Mouse (Mus musculus) midbrain, embryonic 14.5 days (tissue): ENCODE results near the gene Snx21. TPM values are rescaled to one million over a fixed set of nuclear protein-coding genes. Genes with fewer than 3 reads are reported as not detected.
A peak's percentile ranks its signal among the peaks of the same experiment; 100 is the strongest.

Experiments
- ATAC-seq: fragments of 200-750 bp; cut with Nextera tagmentation; 2 replicates; pipeline ENCODE4 v1.8.0; 2017; ENCODE audit warnings: moderate number of reproducible peaks, moderate library complexity; ENCODE audit not compliant: low FRiP score, low TSS enrichment
- DNase-seq: peaks from one replicate; pipeline ENCODE4 v3.0.0-alpha.2; 2015
- H3K27ac ChIP-seq: fragments of 300-500 bp; sonication (generic); replicated peaks from 2 replicates; pipeline ENCODE4 v1.5.1; 2014; ENCODE audit warnings: mild to moderate bottlenecking, low read depth, low read length, moderate library complexity
- H3K27me3 ChIP-seq: fragments of 300-500 bp; sonication (generic); 2 replicates; pipeline ENCODE4 v1.6.1; 2014; ENCODE audit warnings: low read length, control low read depth, mixed read lengths; ENCODE audit not compliant: control insufficient read depth, insufficient read depth
- H3K36me3 ChIP-seq: fragments of 300-500 bp; sonication (generic); 2 replicates; pipeline ENCODE4 v1.6.1; 2014; ENCODE audit warnings: low read length, control low read depth; ENCODE audit not compliant: control insufficient read depth, insufficient read depth
- H3K4me1 ChIP-seq: fragments of 300-500 bp; sonication (generic); 2 replicates; pipeline ENCODE4 v1.6.1; 2014; ENCODE audit warnings: mild to moderate bottlenecking, antibody characterized with exemption, low read length, control low read depth; ENCODE audit not compliant: control insufficient read depth, insufficient read depth
- H3K4me2 ChIP-seq: fragments of 300-500 bp; sonication (generic); 2 replicates; pipeline ENCODE4 v1.6.1; 2014; ENCODE audit warnings: mild to moderate bottlenecking, low read length, moderate library complexity
- H3K4me3 ChIP-seq: fragments of 300-500 bp; sonication (generic); replicated peaks from 2 replicates; pipeline ENCODE4 v1.5.1; 2014; ENCODE audit warnings: low read depth, low read length
- H3K9ac ChIP-seq: fragments of 300-500 bp; sonication (generic); replicated peaks from 2 replicates; pipeline ENCODE4 v1.6.1; 2014; ENCODE audit warnings: mild to moderate bottlenecking, low read length, moderate library complexity
- H3K9me3 ChIP-seq: fragments of 300-500 bp; sonication (generic); 2 replicates; pipeline ENCODE4 v1.6.1; 2016; ENCODE audit warnings: low read length, control low read depth, mixed read lengths; ENCODE audit not compliant: control insufficient read depth
- WGBS: fragments of 180-500 bp; shearing (Covaris S2); extraction: QIAGEN DNeasy Blood & Tissue Kit; methylation state at CpG from one replicate; pipeline ENCODE4 v1.1.7; 2014; 5-methylcytosine and 5-hydroxymethylcytosine counted together
- polyA plus RNA-seq: library from polyadenylated mRNA; unstranded; fragments of >200 nt; fragmentation: Nextera tagmentation; extraction: Ambion mirVana; gene quantifications from 2 replicates; pipeline ENCODE4 v1.2.1, GENCODE M21; 2014

The Snx21 gene
- polyA plus RNA-seq, 1 experiment from 2014 or later, result 22.1 TPM

- H3K4me2 ChIP-seq, result peak overlapping the region; percentile 78
- H3K9me3 ChIP-seq, result no peaks in the 10 kb centered on the region
- ATAC-seq (no peak), DNase-seq (no peak)
- no peak overlapping the region for H3K27ac ChIP-seq
- H3K4me3 ChIP-seq, result no peak overlapping the region
- H3K9ac ChIP-seq, result no peak overlapping the region
- H3K4me1 ChIP-seq, result peaks cover 10% of the 10 kb centered on the region
- H3K36me3 ChIP-seq, result peaks cover 15% of the 10 kb centered on the region; the same call in 1 of the 2 replicates
- H3K27me3 ChIP-seq, result no peaks in the 10 kb centered on the region
- WGBS, result 89% methylated on average over 7 of the region's 7 CpGs
Measured at GRCm38 (mm10) chr2:164806614-164807013, 21.0 kb downstream of the Snx21 start.

GRCm38 (mm10) chr2:164813557-164813956 is 27.9 kb downstream of the Snx21 start:
- Histone ChIP-seq H3K4me1 (no peaks in the 10 kb centered on the region), H3K27ac (no peak overlapping the region), H3K36me3 (peaks cover 30% of the 10 kb centered on the region), H3K9me3 (no peaks in the 10 kb centered on the region), H3K9ac (no peak overlapping the region), H3K4me2 (no peak overlapping the region), H3K27me3 (no peaks in the 10 kb centered on the region), H3K4me3 (no peak overlapping the region)
- WGBS, result 61% methylated on average over 2 of the region's 2 CpGs
- ATAC-seq (no peak), DNase-seq (no peak)

GRCm38 (mm10) chr2:164815348-164815747 is 29.7 kb downstream of the Snx21 start:
- Histone ChIP-seq H3K4me2 (no peak overlapping the region), H3K9ac (no peak overlapping the region), H3K27me3 (no peaks in the 10 kb centered on the region), H3K27ac (no peak overlapping the region), H3K9me3 (no peaks in the 10 kb centered on the region), H3K4me1 (no peaks in the 10 kb centered on the region), H3K4me3 (no peak overlapping the region), H3K36me3 (peaks cover 26% of the 10 kb centered on the region)
- no peak for ATAC-seq
- 93% methylated on average over 5 of the region's 5 CpGs for WGBS
- DNase-seq, result no peak

DNA sequence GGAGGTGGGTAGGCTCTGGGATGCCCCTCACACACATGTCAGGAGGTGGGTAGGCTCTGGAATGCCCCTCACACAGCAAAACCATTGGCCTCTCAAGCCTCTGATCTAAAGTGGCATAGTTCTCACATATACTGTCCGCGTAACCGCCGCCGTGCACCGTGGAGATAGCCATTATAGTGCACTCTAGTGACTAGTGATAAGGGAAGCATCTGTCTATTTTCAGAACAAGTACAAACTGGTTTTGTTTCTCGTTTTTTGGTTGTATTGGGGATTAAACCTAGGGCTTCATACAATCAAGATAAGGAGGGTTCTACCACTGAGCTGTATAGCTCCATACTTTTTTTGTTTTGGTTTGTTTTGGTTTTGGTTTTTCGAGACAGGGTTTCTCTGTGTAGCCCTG is 30.2 kb downstream of the Snx21 start:
- H3K27me3 ChIP-seq, result no peaks in the 10 kb centered on the region
- no peak overlapping the region for H3K9ac ChIP-seq
- no peaks in the 10 kb centered on the region for H3K4me1 ChIP-seq
- 88% methylated on average over 8 of the region's 8 CpGs for WGBS
- ATAC-seq (no peak), DNase-seq (no peak)
- no peak overlapping the region for H3K27ac ChIP-seq
- no peak overlapping the region for H3K4me2 ChIP-seq
- H3K4me3 ChIP-seq, result no peak overlapping the region
- no peaks in the 10 kb centered on the region for H3K9me3 ChIP-seq
- H3K36me3 ChIP-seq, result peaks cover 23% of the 10 kb centered on the region

DNA sequence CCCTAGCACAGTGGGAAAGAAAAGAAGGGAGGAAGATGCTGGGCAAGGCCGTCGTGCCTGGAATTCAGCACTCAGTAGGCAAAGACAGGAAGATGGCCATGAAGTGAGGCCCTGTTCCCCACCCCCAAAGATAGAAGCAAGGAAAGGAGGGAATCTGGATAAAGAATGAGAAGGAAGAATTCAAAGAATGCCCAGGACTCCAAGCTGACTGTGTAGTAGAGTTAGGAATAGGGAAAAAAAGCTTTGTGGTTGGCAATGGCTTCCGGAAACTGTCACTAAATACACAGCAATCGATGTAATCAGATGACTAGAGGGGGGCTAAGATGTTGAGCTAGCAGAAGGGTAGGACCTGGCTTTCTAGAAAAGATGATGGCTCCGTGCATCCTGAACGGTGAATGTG is 31.6 kb downstream of the Snx21 start:
- WGBS, result 89% methylated on average over 6 of the region's 6 CpGs
- peaks cover 2% of the 10 kb centered on the region; the same call in 1 of the 2 replicates for H3K4me1 ChIP-seq
- H3K27ac ChIP-seq, result no peak overlapping the region
- no peaks in the 10 kb centered on the region for H3K9me3 ChIP-seq
- H3K4me2 ChIP-seq, result no peak overlapping the region
- DNase-seq, result no peak
- no peak overlapping the region for H3K4me3 ChIP-seq
- H3K36me3 ChIP-seq, result peaks cover 33% of the 10 kb centered on the region
- no peak for ATAC-seq
- no peak overlapping the region for H3K9ac ChIP-seq
- no peaks in the 10 kb centered on the region for H3K27me3 ChIP-seq

GRCm38 (mm10) chr2:164817703-164818102 is 32.1 kb downstream of the Snx21 start:
- Histone ChIP-seq H3K9me3 (no peaks in the 10 kb centered on the region), H3K27ac (no peak overlapping the region), H3K4me3 (no peak overlapping the region), H3K27me3 (no peaks in the 10 kb centered on the region), H3K36me3 (peaks cover 31% of the 10 kb centered on the region), H3K4me2 (no peak overlapping the region), H3K9ac (no peak overlapping the region), H3K4me1 (peaks cover 5% of the 10 kb centered on the region; the same call in 1 of the 2 replicates)
- DNase-seq (no peak), ATAC-seq (no peak)
- 80% methylated on average over 5 of the region's 5 CpGs for WGBS

DNA sequence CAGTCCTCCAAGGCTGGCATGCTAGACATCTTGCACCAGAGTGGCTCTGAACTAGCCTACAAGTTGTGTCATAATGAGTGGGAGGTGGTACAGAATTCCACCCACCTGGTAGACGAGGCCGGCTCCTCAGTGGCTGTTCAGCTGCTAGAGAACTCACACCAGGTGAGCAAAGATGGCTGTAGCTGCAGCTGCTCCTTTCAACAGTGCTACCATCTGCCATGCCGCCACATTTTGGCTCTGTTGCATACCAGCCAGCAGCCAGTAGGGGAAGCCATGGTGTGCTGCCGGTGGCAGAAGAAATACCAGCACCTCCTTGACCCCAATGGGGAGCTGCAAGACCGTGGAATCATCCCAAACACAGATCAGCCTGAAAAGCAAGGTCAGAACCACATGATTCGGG is 35.4 kb downstream of the Snx21 start:
- Histone ChIP-seq H3K27me3 (no peaks in the 10 kb centered on the region), H3K27ac (no peak overlapping the region), H3K4me1 (peaks cover 5% of the 10 kb centered on the region; the same call in 1 of the 2 replicates), H3K9me3 (no peaks in the 10 kb centered on the region), H3K4me3 (no peak overlapping the region), H3K36me3 (peaks cover 33% of the 10 kb centered on the region), H3K9ac (no peak overlapping the region), H3K4me2 (no peak overlapping the region)
- DNase-seq (no peak), ATAC-seq (no peak)
- 92% methylated on average over 6 of the region's 6 CpGs for WGBS

DNA sequence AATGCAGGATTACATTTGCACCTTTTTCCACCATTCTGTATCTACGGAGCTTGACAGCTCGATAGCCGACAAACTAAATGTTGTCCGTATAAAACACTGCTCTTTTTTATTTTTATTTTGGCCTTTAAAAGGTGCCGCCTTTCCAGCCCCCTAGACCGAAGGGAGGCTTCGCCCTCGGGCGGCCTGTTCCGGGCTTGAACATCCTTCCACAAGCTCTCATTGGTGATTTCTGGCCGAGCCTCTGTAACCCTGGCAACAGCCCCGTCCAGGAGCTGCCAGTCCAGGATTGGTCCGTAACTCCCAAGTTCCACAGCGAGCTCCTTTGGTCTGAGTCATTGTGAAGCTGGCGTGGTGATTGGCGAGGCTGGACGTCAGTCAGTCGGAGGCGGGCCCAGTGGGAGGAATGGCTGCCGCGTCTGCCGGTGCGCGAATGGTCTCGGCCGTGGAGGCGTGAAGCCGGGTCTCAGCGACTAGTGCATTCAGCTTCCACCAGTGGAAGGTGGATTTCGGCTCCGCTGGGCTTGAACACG is 37.1 kb downstream of the Snx21 start, which contains the start of gene Zswim1:
Zswim1 (plus strand) TSS at position 51 of the 530 bp plus-strand sequence.
- H3K4me2 ChIP-seq, result peak within 1 kb of the TSS; percentile 67
- ATAC-seq, result peak; percentile 99
- peak within 1 kb of the TSS; percentile 69 for H3K9ac ChIP-seq
- no peaks in the 10 kb centered on the region for H3K9me3 ChIP-seq
- peaks cover 49% of the 10 kb centered on the region for H3K36me3 ChIP-seq
- under 1% methylated on average over 32 of the region's 32 CpGs for WGBS
- peak; percentile 98 for DNase-seq
- peak within 1 kb of the TSS; percentile 66 for H3K4me3 ChIP-seq
- no peaks in the 10 kb centered on the region for H3K27me3 ChIP-seq
- H3K27ac ChIP-seq, result peak within 1 kb of the TSS; percentile 92
- peaks cover 5% of the 10 kb centered on the region; the same call in 1 of the 2 replicates for H3K4me1 ChIP-seq

- peak overlapping the region; percentile 92 for H3K27ac ChIP-seq
- H3K9me3 ChIP-seq, result no peaks in the 10 kb centered on the region
- no peaks in the 10 kb centered on the region for H3K27me3 ChIP-seq
- peak overlapping the region; percentile 66 for H3K4me3 ChIP-seq
- peaks cover 54% of the 10 kb centered on the region for H3K36me3 ChIP-seq
- under 1% methylated on average over 10 of the region's 10 CpGs for WGBS
- H3K9ac ChIP-seq, result peak overlapping the region; percentile 69
- peaks cover 5% of the 10 kb centered on the region; the same call in 1 of the 2 replicates for H3K4me1 ChIP-seq
- ATAC-seq (peak; percentile 65), DNase-seq (peak; percentile 70)
- peak overlapping the region; percentile 67 for H3K4me2 ChIP-seq
Measured at GRCm38 (mm10) chr2:164823181-164823585, 37.6 kb downstream of the Snx21 start.
